ENCODE assay signal across 7 mouse cellular contexts in the genomic region with DNA sequence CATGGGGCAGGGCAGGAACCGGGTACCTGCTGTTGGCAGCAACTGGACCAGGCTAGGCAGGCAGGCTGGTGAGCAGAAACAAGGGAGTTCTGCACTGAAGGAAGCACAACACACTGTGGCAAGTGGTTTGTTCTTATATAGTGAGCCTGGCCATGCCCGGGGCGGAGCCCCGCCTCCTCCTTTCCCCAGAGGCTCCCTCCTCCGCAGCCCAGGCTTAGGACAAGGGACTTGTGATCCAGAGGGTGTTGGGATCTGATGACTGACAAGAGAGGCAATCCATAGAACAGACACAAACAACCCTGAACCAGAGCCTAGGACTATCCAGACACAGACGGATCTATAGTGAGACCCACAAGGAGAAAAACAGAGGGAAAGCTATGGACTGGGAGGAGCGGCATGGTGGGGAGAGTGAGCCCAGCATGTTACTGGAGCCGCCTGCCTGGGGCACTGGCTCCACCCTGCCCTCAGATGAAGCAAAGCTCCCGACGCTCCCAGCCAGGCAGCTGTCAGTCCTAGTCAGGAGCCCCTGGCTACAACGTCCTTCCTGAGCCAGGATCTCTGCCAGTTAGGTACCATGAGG. TPM values are rescaled to one million over a fixed set of nuclear protein-coding genes. Genes with fewer than 3 reads are reported as not detected.
DNase-seq lines count a peak whose midpoint lies in the region; ATAC-seq and TF ChIP-seq lines count a peak whose summit lies in the region.

A gene (minus strand): TSS at position 112 of the 580 bp plus-strand sequence.

- peak within 1 kb of the TSS; percentile 55 for H3K9ac ChIP-seq in forebrain, embryonic 13.5 days
- H3K9ac ChIP-seq in lung, embryonic 16.5 days (ENCODE audit: low read length) = peak within 1 kb of the TSS; percentile 6
- H3K9ac ChIP-seq in stomach, embryonic 16.5 days (ENCODE audit: low read length) = peak within 1 kb of the TSS; percentile 70

- H3K4me1 ChIP-seq in thymus, adult 2 months (replicated peaks; ENCODE audit: control insufficient read depth, insufficient read depth, low read length) = peaks cover 17% of the 10 kb centered on the region
- peaks cover 11% of the 10 kb centered on the region for H3K4me1 ChIP-seq in forebrain, embryonic 13.5 days
- peaks cover 7% of the 10 kb centered on the region for H3K4me1 ChIP-seq in lung, embryonic 16.5 days (replicated peaks; ENCODE audit: control insufficient read depth, insufficient read depth, low read length)
- peaks cover 13% of the 10 kb centered on the region for H3K4me1 ChIP-seq in stomach, embryonic 16.5 days (ENCODE audit: control insufficient read depth, insufficient read depth, low read length)

- no peaks in the 10 kb centered on the region for H3K27me3 ChIP-seq in thymus, adult 2 months (ENCODE audit: control insufficient read depth, insufficient read depth, low read length)
- H3K27me3 ChIP-seq in forebrain, embryonic 13.5 days = 0 out of 2 replicates have a peak, but pooled peaks cover 7% of the 10 kb centered on the region
- H3K27me3 ChIP-seq in lung, embryonic 16.5 days (ENCODE audit: control insufficient read depth, insufficient read depth, low read depth, low read length) = no peaks in the 10 kb centered on the region
- no peaks in the 10 kb centered on the region for H3K27me3 ChIP-seq in stomach, embryonic 16.5 days (ENCODE audit: control insufficient read depth, insufficient read depth, low read length)

- WGBS in thymus, adult 2 months = 84% methylated on average over 11 of the region's 11 CpGs
- WGBS in forebrain, embryonic 13.5 days = 1% methylated on average over 11 of the region's 11 CpGs
- WGBS in lung, embryonic 16.5 days = 5% methylated on average over 11 of the region's 11 CpGs
- 9% methylated on average over 11 of the region's 11 CpGs for WGBS in stomach, embryonic 16.5 days

- no peak for TF ChIP-seq POLR2A in thymus, adult 2 months (IDR thresholded peaks at IDR 0.05; ENCODE audit: control insufficient read depth, extremely low read depth, insufficient read depth, low read length, poor library complexity)

- intact Hi-C loops in heart, postnatal 36 days (cut with DNase I) = no loop called here

- H3K4me3 ChIP-seq in thymus, adult 2 months (ENCODE audit: control insufficient read depth, insufficient read depth, low read length) = no peak within 1 kb of the TSS
- H3K4me3 ChIP-seq in forebrain, embryonic 13.5 days = no peak within 1 kb of the TSS
- peak within 1 kb of the TSS; percentile 8; the same call in 1 of the 2 replicates for H3K4me3 ChIP-seq in lung, embryonic 16.5 days (ENCODE audit: low read length)
- peak within 1 kb of the TSS; percentile 18; the same call in 1 of the 2 replicates for H3K4me3 ChIP-seq in stomach, embryonic 16.5 days (replicated peaks; ENCODE audit: low read length)

- H3K36me3 ChIP-seq in thymus, adult 2 months (ENCODE audit: control insufficient read depth, insufficient read depth, low read length) = 0 out of 2 replicates have a peak, but pooled peaks cover 10% of the 10 kb centered on the region
- H3K36me3 ChIP-seq in forebrain, embryonic 13.5 days (ENCODE audit: poor library complexity, severe bottlenecking) = no peaks in the 10 kb centered on the region
- no peaks in the 10 kb centered on the region for H3K36me3 ChIP-seq in lung, embryonic 16.5 days (ENCODE audit: control insufficient read depth, insufficient read depth, low read length)
- H3K36me3 ChIP-seq in stomach, embryonic 16.5 days (ENCODE audit: control insufficient read depth, insufficient read depth, low read length) = no peaks in the 10 kb centered on the region

- no peak for ATAC-seq in forebrain, embryonic 13.5 days
- peak; percentile 63 for ATAC-seq in lung, embryonic 16.5 days (ENCODE audit: low read depth)
- peak; percentile 59; the same call in 1 of the 2 replicates for ATAC-seq in stomach, embryonic 16.5 days (ENCODE audit: insufficient read depth, low FRiP score)

- no peak for TF ChIP-seq CTCF in thymus, adult 2 months (IDR thresholded peaks at IDR 0.05; ENCODE audit: borderline replicate concordance, control insufficient read depth, extremely low read depth, insufficient read depth, low read length, poor library complexity)

- H3K27ac ChIP-seq in thymus, adult 2 months (ENCODE audit: control insufficient read depth, insufficient read depth, low read length) = no peak within 1 kb of the TSS
- no peak within 1 kb of the TSS for H3K27ac ChIP-seq in forebrain, embryonic 13.5 days
- H3K27ac ChIP-seq in lung, embryonic 16.5 days (ENCODE audit: low read length) = no peak within 1 kb of the TSS
- no peak within 1 kb of the TSS for H3K27ac ChIP-seq in stomach, embryonic 16.5 days (ENCODE audit: low read length)

- H3K9me3 ChIP-seq in forebrain, embryonic 13.5 days (replicated peaks) = no peaks in the 10 kb centered on the region
- no peaks in the 10 kb centered on the region for H3K9me3 ChIP-seq in lung, embryonic 16.5 days (ENCODE audit: control insufficient read depth, low read length)
- no peaks in the 10 kb centered on the region for H3K9me3 ChIP-seq in stomach, embryonic 16.5 days (replicated peaks; ENCODE audit: control insufficient read depth, low read length)

- DNase-seq in thymus, adult 2 months = no peak
- DNase-seq in thymus, adult 18-20 months = no peak
- peak in 1 of 2 experiments; percentile 61 for DNase-seq in heart, postnatal 36 days
- DNase-seq in ovary, postnatal 14 days (ENCODE audit: low spot score) = no peak

- H3K4me2 ChIP-seq in forebrain, embryonic 13.5 days = peak within 1 kb of the TSS; percentile 36
- peak within 1 kb of the TSS; percentile 44 for H3K4me2 ChIP-seq in lung, embryonic 16.5 days (ENCODE audit: low read depth, low read length)
- H3K4me2 ChIP-seq in stomach, embryonic 16.5 days (ENCODE audit: low read depth, low read length) = peak within 1 kb of the TSS; percentile 52

RNA-seq across cellular contexts. Expression of the gene that starts here (rescaled TPM):
- polyA plus RNA-seq in thymus, adult 2 months (2012; rRNA removed) = 92.9 and 95.5 TPM in 2 replicates
- polyA plus RNA-seq in forebrain, embryonic 13.5 days (2015; fragmentation: Nextera tagmentation; extraction: Ambion mirVana) = 2.4 and 2.5 TPM in 2 replicates
- 10 to 100 TPM; 29.4 to 33.7 TPM for total RNA-seq in heart, postnatal 36 days (2021)
- polyA plus RNA-seq in lung, embryonic 16.5 days (2015; fragmentation: Nextera tagmentation; extraction: Ambion mirVana) = 2.5 and 3.2 TPM in 2 replicates
- 1.8 and 3.1 TPM in 2 replicates for polyA plus RNA-seq in stomach, embryonic 16.5 days (2015; fragmentation: Nextera tagmentation; extraction: Ambion mirVana)

Comparison
In these comparisons a context has a peak if more than half of its experiments do, and no peak if none do; other contexts are left out.
1. RNA of the gene that starts here (polyA plus RNA-seq): 92.9 to 95.5 TPM in thymus, adult 2 months; 1.8 to 3.1 TPM in stomach, embryonic 16.5 days, 2.5 to 3.2 TPM in lung, embryonic 16.5 days and 2.4 to 2.5 TPM in forebrain, embryonic 13.5 days; every median in the first group is over 10 times any median in the second.
2. H3K4me3 ChIP-seq: peak in lung, embryonic 16.5 days (single experiment) and stomach, embryonic 16.5 days (single experiment); none in thymus, adult 2 months (single experiment) and forebrain, embryonic 13.5 days (single experiment).
3. H3K9ac ChIP-seq: peak in every context shown above with its lines; median percentile 70 in stomach, embryonic 16.5 days; 55 in forebrain, embryonic 13.5 days; 6 in lung, embryonic 16.5 days.
4. Peak in every context shown above with its lines, with median percentiles within 50 percentile points of each other: H3K4me2 ChIP-seq.